In genomic region chr3:79161093-79161723, GRCm38 (mm10) we compare ENCODE assay signal across 8 mouse cellular contexts.
DNase-seq lines count a peak whose midpoint lies in the region; ATAC-seq and TF ChIP-seq lines count a peak whose summit lies in the region.

No protein-coding gene starts in this region.

- no peaks in the 10 kb centered on the region for H3K9me3 ChIP-seq in heart, embryonic 11.5 days (replicated peaks; ENCODE audit: control insufficient read depth, low read length)
- no peaks in the 10 kb centered on the region for H3K9me3 ChIP-seq in liver, embryonic 15.5 days (replicated peaks)

- H3K27me3 ChIP-seq in heart, adult 2 months (ENCODE audit: control insufficient read depth, insufficient read depth, low read length): no peaks in the 10 kb centered on the region
- no peaks in the 10 kb centered on the region for H3K27me3 ChIP-seq in heart, embryonic 11.5 days (ENCODE audit: control insufficient read depth, insufficient read depth, low read length)
- H3K27me3 ChIP-seq in liver, embryonic 15.5 days: no peaks in the 10 kb centered on the region
- H3K27me3 ChIP-seq in small intestine, adult 2 months (ENCODE audit: control insufficient read depth, insufficient read depth, low read length): no peaks in the 10 kb centered on the region

- H3K36me3 ChIP-seq in heart, adult 2 months (ENCODE audit: control insufficient read depth, insufficient read depth, low read length): peaks cover 28% of the 10 kb centered on the region
- no peaks in the 10 kb centered on the region for H3K36me3 ChIP-seq in heart, embryonic 11.5 days (ENCODE audit: control insufficient read depth, insufficient read depth, low read length)
- H3K36me3 ChIP-seq in liver, embryonic 15.5 days (replicated peaks): no peaks in the 10 kb centered on the region
- H3K36me3 ChIP-seq in small intestine, adult 2 months (ENCODE audit: control insufficient read depth, insufficient read depth, low read length): no peaks in the 10 kb centered on the region

- intact Hi-C loops in heart, adult 2 months (cut with DNase I): no loop called here
- intact Hi-C loops in heart, postnatal 36 days (cut with DNase I): loop anchor here (2.0 kb wide), 1 partner anchor 36 kb away; no protein-coding TSS in a partner anchor

- 0 out of 2 replicates have a peak, but pooled peaks have one; percentile 49 for ATAC-seq in heart, embryonic 11.5 days (replicated peaks; ENCODE audit: insufficient number of reproducible peaks, low FRiP score, low TSS enrichment)
- peak; percentile 42; the same call in 1 of the 2 replicates for ATAC-seq in liver, embryonic 15.5 days (ENCODE audit: insufficient read depth)

- TF ChIP-seq POLR2A in heart, adult 2 months (IDR thresholded peaks at IDR 0.05; ENCODE audit: insufficient read depth, low read depth, low read length): peak; percentile 40; the same call in 1 of the 2 replicates
- no peak for TF ChIP-seq POLR2A in bone marrow, adult 2 months (IDR thresholded peaks at IDR 0.05; ENCODE audit: borderline replicate concordance, control insufficient read depth, low read depth, low read length)
- TF ChIP-seq POLR2A in small intestine, adult 2 months (IDR thresholded peaks at IDR 0.05; ENCODE audit: low read depth, low read length): no peak

- peaks cover 4% of the 10 kb centered on the region; the same call in 1 of the 2 replicates for H3K79me2 ChIP-seq in heart, adult 2 months (replicated peaks; ENCODE audit: control insufficient read depth, insufficient read depth, low read length)

- peak overlapping the region; percentile 85 for H3K27ac ChIP-seq in heart, adult 2 months
- no peak overlapping the region; the same call in 1 of the 2 replicates for H3K27ac ChIP-seq in bone marrow, adult 2 months (ENCODE audit: control insufficient read depth, insufficient read depth, low read depth, low read length, poor library complexity)
- H3K27ac ChIP-seq in heart, embryonic 11.5 days (ENCODE audit: low read depth, low read length): peak overlapping the region; percentile 88
- 0 out of 2 replicates have a peak overlapping the region, but pooled peaks have one; percentile 31 for H3K27ac ChIP-seq in liver, embryonic 15.5 days (replicated peaks)
- H3K27ac ChIP-seq in small intestine, adult 2 months (ENCODE audit: insufficient read depth, low read depth, low read length): 0 out of 2 replicates have a peak overlapping the region, but pooled peaks have one; percentile 11

- H3K4me2 ChIP-seq in heart, embryonic 11.5 days: peak overlapping the region; percentile 54
- peak overlapping the region; percentile 31; the same call in 1 of the 2 replicates for H3K4me2 ChIP-seq in liver, embryonic 15.5 days

- no peak for TF ChIP-seq EP300 in heart, adult 2 months (IDR thresholded peaks at IDR 0.05; ENCODE audit: insufficient read depth, low read depth, low read length)

- 11% methylated on average over 6 of the region's 6 CpGs for WGBS in heart, adult 2 months
- 2% methylated on average over 6 of the region's 6 CpGs for WGBS in bone marrow, adult 2 months
- 30% methylated on average over 6 of the region's 6 CpGs for WGBS in heart, embryonic 11.5 days (ENCODE audit: insufficient replicate concordance)
- WGBS in liver, embryonic 15.5 days (ENCODE audit: insufficient replicate concordance): 14% methylated on average over 6 of the region's 6 CpGs
- WGBS in small intestine, adult 2 months: 61% methylated on average over 6 of the region's 6 CpGs

- H3K4me1 ChIP-seq in heart, adult 2 months (ENCODE audit: control insufficient read depth, insufficient read depth, low read length): peaks cover 19% of the 10 kb centered on the region
- peaks cover 1% of the 10 kb centered on the region; the same call in 1 of the 2 replicates for H3K4me1 ChIP-seq in bone marrow, adult 2 months (ENCODE audit: control insufficient read depth, insufficient read depth, low read length)
- H3K4me1 ChIP-seq in heart, embryonic 11.5 days (ENCODE audit: control insufficient read depth, insufficient read depth, low read length): peaks cover 29% of the 10 kb centered on the region
- peaks cover 23% of the 10 kb centered on the region for H3K4me1 ChIP-seq in liver, embryonic 15.5 days (replicated peaks)
- peaks cover 12% of the 10 kb centered on the region; the same call in 1 of the 2 replicates for H3K4me1 ChIP-seq in small intestine, adult 2 months (ENCODE audit: control insufficient read depth, insufficient read depth, insufficient read length, low read length)

- DNase-seq in heart, adult 2 months: peak in 1 of 2 experiments; percentile 40
- DNase-seq in heart, postnatal 36 days: no peak
- DNase-seq in thymus, postnatal 25 days: no peak
- no peak for DNase-seq in left cerebral cortex, adult 18-20 months (ENCODE audit: low spot score in 2 of 2)

- TF ChIP-seq CTCF in heart, adult 2 months (IDR thresholded peaks at IDR 0.05): no peak
- TF ChIP-seq CTCF in bone marrow, adult 2 months (IDR thresholded peaks at IDR 0.05; ENCODE audit: control insufficient read depth, insufficient read depth, low read length): no peak
- no peak for TF ChIP-seq CTCF in small intestine, adult 2 months (IDR thresholded peaks at IDR 0.05; ENCODE audit: extremely low read depth, insufficient read length, insufficient replicate concordance, low read depth, low read length)

- peak overlapping the region; percentile 33; the same call in 1 of the 2 replicates for H3K4me3 ChIP-seq in heart, adult 2 months
- H3K4me3 ChIP-seq in bone marrow, adult 2 months (replicated peaks; ENCODE audit: control insufficient read depth, low read depth, low read length): peak overlapping the region; percentile 22
- H3K4me3 ChIP-seq in heart, embryonic 11.5 days (ENCODE audit: low read depth, low read length): no peak overlapping the region
- H3K4me3 ChIP-seq in liver, embryonic 15.5 days (replicated peaks): no peak overlapping the region
- no peak overlapping the region for H3K4me3 ChIP-seq in small intestine, adult 2 months (ENCODE audit: low read depth, low read length)

- H3K9ac ChIP-seq in heart, adult 2 months (ENCODE audit: low read depth, low read length): peak overlapping the region; percentile 42
- H3K9ac ChIP-seq in heart, embryonic 11.5 days (ENCODE audit: low read depth, low read length): no peak overlapping the region
- H3K9ac ChIP-seq in liver, embryonic 15.5 days: no peak overlapping the region

Comparison
In these comparisons a context has a peak if more than half of its experiments do, and no peak if none do; other contexts are left out.
1. H3K4me3 ChIP-seq: peak in heart, adult 2 months (single experiment) and bone marrow, adult 2 months (single experiment); none in heart, embryonic 11.5 days (single experiment), liver, embryonic 15.5 days (single experiment) and small intestine, adult 2 months (single experiment).